Mouse (Mus musculus): ENCODE data around the gene Rhbdf2.

DNA sequence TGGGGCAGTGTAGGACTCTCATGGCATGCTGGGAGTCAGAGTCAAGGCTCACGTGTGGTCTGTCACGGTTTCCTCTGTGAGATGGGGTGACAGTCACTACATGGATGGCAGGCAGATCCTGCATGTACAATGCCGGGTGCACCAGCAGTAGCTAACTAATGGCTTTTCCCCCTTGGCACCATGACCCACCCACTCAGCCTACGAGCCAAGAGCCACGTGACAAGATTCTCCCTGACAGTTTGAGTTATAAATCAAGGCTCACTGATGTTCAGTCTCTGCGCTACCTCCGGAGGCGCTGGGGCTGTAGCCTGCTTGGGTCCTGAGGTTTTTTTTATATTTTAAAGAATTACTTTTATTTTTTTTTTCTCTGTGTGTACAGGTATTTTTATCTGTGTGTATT is 7.3 kb downstream of the Rhbdf2 start:
- TF ChIP-seq CTCF (IDR thresholded peaks at IDR 0.05; ENCODE audit: borderline replicate concordance, insufficient read depth, low read length) (no peak), POLR2A (IDR thresholded peaks at IDR 0.05; ENCODE audit: low read depth, low read length) (no peak)

Measured in embryonic fibroblast, embryonic 13.5 days (primary cell).